Mouse (Mus musculus) midbrain, postnatal 0 days (tissue): ENCODE data around the gene Mrps18c. TPM values are rescaled to one million over a fixed set of nuclear protein-coding genes. Genes with fewer than 3 reads are reported as not detected.
A peak's percentile ranks its signal among the peaks of the same experiment; 100 is the strongest.

Experiments used
- ATAC-seq: fragments of 200-750 bp; cut with Nextera tagmentation; 2 replicates; pipeline ENCODE4 v1.8.0; 2017; ENCODE audit warnings: moderate number of reproducible peaks, mild to moderate bottlenecking, moderate TSS enrichment, moderate library complexity; ENCODE audit not compliant: low FRiP score
- DNase-seq: peaks from one replicate; pipeline ENCODE4 v3.0.0-alpha.2; 2015; ENCODE audit warnings: low spot score
- H3K27ac ChIP-seq: fragments of 300-500 bp; sonication (generic); 2 replicates; pipeline ENCODE4 v1.5.1; 2014; ENCODE audit warnings: low read depth, mild to moderate bottlenecking, low read length, mixed read lengths
- H3K27me3 ChIP-seq: fragments of 300-500 bp; sonication (generic); 2 replicates; pipeline ENCODE4 v1.6.1; 2014; ENCODE audit warnings: low read length, control low read depth, mixed read lengths; ENCODE audit not compliant: insufficient read depth
- H3K36me3 ChIP-seq: fragments of 300-500 bp; sonication (generic); 2 replicates; pipeline ENCODE4 v1.6.1; 2014; ENCODE audit warnings: low read length, control low read depth, mixed read lengths; ENCODE audit not compliant: insufficient read depth
- H3K4me1 ChIP-seq: fragments of 300-500 bp; sonication (generic); 2 replicates; pipeline ENCODE4 v1.6.1; 2014; ENCODE audit warnings: mild to moderate bottlenecking, control low read depth, antibody characterized with exemption, low read length, mixed read lengths; ENCODE audit not compliant: insufficient read depth
- H3K4me2 ChIP-seq: fragments of 300-500 bp; sonication (generic); 2 replicates; pipeline ENCODE4 v1.6.1; 2014; ENCODE audit warnings: low read depth, mild to moderate bottlenecking, low read length, mixed read lengths; ENCODE audit not compliant: poor library complexity, severe bottlenecking
- H3K4me3 ChIP-seq: fragments of 300-500 bp; sonication (generic); 2 replicates; pipeline ENCODE4 v1.5.1; 2014; ENCODE audit warnings: low read depth, mild to moderate bottlenecking, low read length, moderate library complexity
- H3K9ac ChIP-seq: fragments of 300-500 bp; sonication (generic); replicated peaks from 2 replicates; pipeline ENCODE4 v1.6.1; 2014; ENCODE audit warnings: mild to moderate bottlenecking, low read length, moderate library complexity, mixed read lengths; ENCODE audit not compliant: poor library complexity, severe bottlenecking
- H3K9me3 ChIP-seq: fragments of 300-500 bp; sonication (generic); 2 replicates; pipeline ENCODE4 v1.6.1; 2016; ENCODE audit warnings: low read length, control low read depth
- CTCF ChIP-seq: IDR thresholded peaks from 2 replicates; pipeline ENCODE4 v1.5.1; 2016; ENCODE audit warnings: antibody characterized with exemption, mild to moderate bottlenecking
- WGBS: fragments of 180-500 bp; shearing (Covaris S2); extraction: QIAGEN DNeasy Blood & Tissue Kit; methylation state at CpG from one replicate; pipeline ENCODE4 v1.1.7; 2014; 5-methylcytosine and 5-hydroxymethylcytosine counted together
- polyA plus RNA-seq: library from polyadenylated mRNA; unstranded; fragments of >200 nt; fragmentation: Nextera tagmentation; extraction: Ambion mirVana; gene quantifications from 2 replicates; pipeline ENCODE4 v1.2.1, GENCODE M21; 2015
- total RNA-seq: library from RNA; depleted of rRNA; stranded (reverse); fragments of >200 nt; gene quantifications from 2 replicates; pipeline ENCODE4 v1.2.3, GENCODE M21; 2014

The Mrps18c gene
- total and polyA plus RNA-seq, 2 experiments from 2014 or later: 37.1 to 180 TPM

DNA sequence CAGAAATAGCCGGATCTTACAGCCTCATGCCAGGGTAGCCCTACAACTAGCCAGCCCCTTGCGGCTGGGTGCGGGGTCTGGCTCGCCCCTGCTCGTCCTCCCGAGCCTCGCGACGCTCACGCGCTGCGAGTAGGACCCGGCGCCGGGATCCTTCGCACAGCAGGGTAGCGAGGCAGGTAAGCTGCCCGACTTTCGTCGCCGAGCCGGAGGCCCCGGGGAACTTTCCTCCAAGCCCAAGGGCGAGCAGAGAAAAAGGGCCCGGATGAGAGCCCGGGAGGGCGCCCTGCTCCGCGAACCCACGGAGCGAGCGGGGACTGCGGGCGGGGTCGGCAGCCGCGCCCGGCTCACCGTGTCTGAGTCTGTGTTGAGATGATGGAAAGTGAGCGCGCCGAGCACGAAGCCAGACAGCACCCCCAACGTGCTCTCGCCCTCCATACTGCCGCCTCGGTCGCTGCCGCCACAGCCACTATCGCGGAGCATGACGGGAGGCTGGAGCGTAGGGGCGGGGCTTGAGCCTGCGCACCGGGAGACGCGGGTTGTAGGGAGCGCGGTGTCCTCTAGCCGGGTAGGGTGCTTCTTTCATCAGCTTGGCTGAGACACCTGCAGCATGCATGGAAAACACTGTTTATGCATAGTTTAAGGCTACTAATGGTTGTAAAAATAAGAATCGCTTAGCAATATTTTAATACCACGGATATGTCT is 22.2 kb downstream of the Mrps18c start, which contains the start of gene Abraxas1:
Abraxas1 (minus strand) TSS at position 483 of the 702 bp plus-strand sequence.
- ATAC-seq (peak; percentile 96), DNase-seq (peak; percentile 84)
- H3K27ac ChIP-seq: peak within 1 kb of the TSS; percentile 67; the same call in 1 of the 2 replicates
- WGBS: under 1% methylated on average over 63 of the region's 63 CpGs
- H3K9ac ChIP-seq: peak within 1 kb of the TSS; percentile 79
- H3K4me2 ChIP-seq: peak within 1 kb of the TSS; percentile 93
- H3K36me3 ChIP-seq: no peaks in the 10 kb centered on the region
- no peaks in the 10 kb centered on the region for H3K27me3 ChIP-seq
- no peak; the same call in 1 of the 2 replicates for TF ChIP-seq CTCF
- peak within 1 kb of the TSS; percentile 85 for H3K4me3 ChIP-seq
- H3K4me1 ChIP-seq: no peaks in the 10 kb centered on the region
- H3K9me3 ChIP-seq: no peaks in the 10 kb centered on the region

DNA sequence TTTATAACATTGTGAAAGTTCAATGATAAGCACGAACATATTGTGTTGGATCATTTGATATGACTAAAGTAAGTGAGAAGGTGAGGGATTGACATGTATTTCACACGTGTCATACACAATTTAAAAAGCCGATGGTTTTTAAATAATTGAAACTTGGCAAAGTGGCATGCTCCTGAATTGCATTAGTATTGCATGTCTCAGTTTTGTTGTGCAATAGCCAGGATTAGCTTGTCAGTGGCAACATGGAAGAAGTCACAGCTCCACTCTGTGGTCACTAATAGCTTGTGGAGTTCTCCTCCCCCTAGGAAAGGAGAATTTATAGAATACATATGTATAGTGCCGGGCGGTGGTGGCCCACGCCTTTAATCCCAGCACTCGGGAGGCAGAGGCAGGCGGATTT is 22.9 kb downstream of the Mrps18c start:
- 78% methylated on average over 8 of the region's 8 CpGs for WGBS
- no peak overlapping the region for H3K9ac ChIP-seq
- 0 out of 2 replicates have a peak, but pooled peaks have one; percentile 17 for ATAC-seq

DNA sequence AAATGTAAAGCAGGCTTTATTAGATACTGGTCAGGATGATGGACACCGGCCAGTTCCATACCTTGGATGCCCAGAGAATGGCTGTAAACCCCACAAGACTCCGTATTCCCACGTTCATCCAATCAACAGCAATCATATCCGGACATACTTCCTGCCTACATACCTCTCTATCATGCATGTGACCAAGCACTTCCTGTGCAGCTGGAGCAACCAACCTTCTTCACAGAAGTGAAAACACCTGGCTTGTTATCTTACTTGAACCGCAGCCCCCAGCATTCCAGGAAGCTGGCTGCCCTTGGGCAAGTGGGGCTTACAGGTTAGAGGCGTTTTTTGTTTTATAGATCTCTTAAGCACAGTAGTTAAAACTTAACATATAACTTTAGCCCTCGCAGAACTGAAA is 24.4 kb downstream of the Mrps18c start:
- Histone ChIP-seq H3K9ac (no peak overlapping the region), H3K36me3 (no peaks in the 10 kb centered on the region), H3K27me3 (no peaks in the 10 kb centered on the region), H3K4me1 (no peaks in the 10 kb centered on the region), H3K9me3 (no peaks in the 10 kb centered on the region), H3K4me3 (no peak overlapping the region), H3K4me2 (no peak overlapping the region), H3K27ac (no peak overlapping the region)
- WGBS: 91% methylated on average over 7 of the region's 7 CpGs
- no peak for DNase-seq
- no peak for TF ChIP-seq CTCF
- ATAC-seq: no peak

More for the DNA sequence above, 22.9 kb downstream of the Mrps18c start:
- H3K4me1 ChIP-seq: no peaks in the 10 kb centered on the region
- H3K4me3 ChIP-seq: peak overlapping the region; percentile 85
- peak; percentile 6 for DNase-seq
- H3K27ac ChIP-seq: no peak overlapping the region
- TF ChIP-seq CTCF: 0 out of 2 replicates have a peak, but pooled peaks have one; percentile 15
- peak overlapping the region; percentile 93 for H3K4me2 ChIP-seq
- no peaks in the 10 kb centered on the region for H3K36me3 ChIP-seq
- no peaks in the 10 kb centered on the region for H3K9me3 ChIP-seq
- H3K27me3 ChIP-seq: no peaks in the 10 kb centered on the region

DNA sequence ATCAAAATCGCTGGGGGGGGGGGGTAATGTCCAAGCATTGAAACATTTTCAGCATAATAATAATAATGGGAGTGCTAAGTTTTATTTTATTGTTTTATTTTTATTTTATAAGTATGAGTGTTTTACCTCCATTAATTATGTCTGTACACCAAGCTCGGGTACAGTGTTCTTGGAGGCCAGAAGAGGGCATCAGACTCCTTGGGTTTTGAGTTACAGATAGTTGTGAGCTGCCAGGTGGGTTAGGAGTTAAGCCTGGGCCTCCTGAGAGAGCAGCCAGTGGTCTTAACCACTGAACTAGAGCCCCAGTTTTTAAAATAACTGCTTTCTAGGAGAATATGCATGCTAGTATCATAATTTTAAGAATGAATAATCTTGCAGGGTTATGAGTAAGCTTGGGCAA is 27.5 kb downstream of the Mrps18c start:
- peak; percentile 59 for TF ChIP-seq CTCF
- 21% methylated on average over 2 of the region's 2 CpGs for WGBS
- DNase-seq (peak; percentile 26), ATAC-seq (no peak)
- Histone ChIP-seq H3K9ac (no peak overlapping the region), H3K4me2 (no peak overlapping the region), H3K9me3 (no peaks in the 10 kb centered on the region), H3K27me3 (no peaks in the 10 kb centered on the region), H3K4me3 (no peak overlapping the region), H3K36me3 (no peaks in the 10 kb centered on the region), H3K4me1 (no peaks in the 10 kb centered on the region), H3K27ac (no peak overlapping the region)

DNA sequence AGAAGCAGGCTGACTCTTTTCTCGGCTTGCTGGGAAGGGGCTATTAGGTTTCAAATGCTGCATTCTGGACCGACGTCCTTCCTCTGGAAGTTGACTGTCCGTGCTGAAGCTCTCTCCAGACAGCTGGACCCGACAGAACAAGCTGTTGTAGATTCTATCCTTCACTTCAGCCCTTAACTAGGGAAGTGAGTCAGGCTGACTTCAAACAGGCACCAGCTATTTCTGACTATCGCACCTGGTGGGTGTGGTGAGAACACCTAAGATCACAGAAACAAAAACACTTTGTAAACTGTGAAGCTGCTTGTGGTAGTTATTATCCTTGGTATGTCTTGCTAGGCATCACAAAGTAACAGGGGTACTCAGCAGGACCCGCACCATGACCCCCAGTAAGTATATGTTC is 28.1 kb downstream of the Mrps18c start:
- no peaks in the 10 kb centered on the region for H3K9me3 ChIP-seq
- no peak overlapping the region for H3K4me2 ChIP-seq
- ATAC-seq (no peak), DNase-seq (no peak)
- no peak overlapping the region for H3K4me3 ChIP-seq
- 80% methylated on average over 7 of the region's 7 CpGs for WGBS
- no peaks in the 10 kb centered on the region for H3K36me3 ChIP-seq
- H3K27me3 ChIP-seq: no peaks in the 10 kb centered on the region
- H3K9ac ChIP-seq: no peak overlapping the region
- TF ChIP-seq CTCF: no peak
- no peaks in the 10 kb centered on the region for H3K4me1 ChIP-seq
- H3K27ac ChIP-seq: no peak overlapping the region

DNA sequence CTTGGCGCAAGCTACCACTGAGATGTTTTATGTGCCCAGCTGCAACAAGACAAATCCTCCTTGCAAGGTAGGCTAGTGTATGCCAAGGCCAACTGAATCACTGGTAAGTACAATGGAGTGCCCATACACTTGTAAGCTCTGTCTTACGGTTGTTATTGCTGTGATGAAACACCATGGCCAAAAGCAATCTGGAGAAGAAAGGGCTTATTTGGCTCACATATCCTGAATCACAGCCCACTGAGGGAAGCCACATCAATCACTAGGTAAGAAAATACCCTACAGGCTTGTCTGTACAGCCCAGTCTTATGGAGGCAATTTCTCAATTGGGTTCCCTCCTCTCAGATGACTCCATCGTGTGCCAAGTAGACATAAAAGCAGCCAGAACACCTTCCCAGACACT is 30.3 kb downstream of the Mrps18c start:
- Histone ChIP-seq H3K9me3 (no peaks in the 10 kb centered on the region), H3K27me3 (no peaks in the 10 kb centered on the region), H3K9ac (no peak overlapping the region), H3K27ac (no peak overlapping the region), H3K36me3 (no peaks in the 10 kb centered on the region), H3K4me2 (no peak overlapping the region), H3K4me1 (no peaks in the 10 kb centered on the region), H3K4me3 (no peak overlapping the region)
- DNase-seq (no peak), ATAC-seq (no peak)
- TF ChIP-seq CTCF: no peak
- WGBS: 90% methylated on average over 3 of the region's 3 CpGs
